Comparison of ENCODE assay signal across 26 mouse cellular contexts in genomic region chr4:62308406-62308805, GRCm38 (mm10). TPM values are rescaled to one million over a fixed set of nuclear protein-coding genes. Genes with fewer than 3 reads are reported as not detected.
DNase-seq lines count a peak whose midpoint lies in the region; ATAC-seq and TF ChIP-seq lines count a peak whose summit lies in the region.
"Had no signal": no experiment of that assay in that cellular context is flagged by ENCODE, and none has a peak within 500 bp of the region (broad histone marks: within the 10 kb centered on the region; RNA-seq: fewer than 3 reads in every experiment).

No protein-coding gene starts in this region.

- peak overlapping the region; percentile 7; the same call in 1 of the 2 replicates for H3K27ac ChIP-seq in layer of hippocampus, adult 2 months
- H3K27ac ChIP-seq in macrophage: peak overlapping the region; percentile 33; the same call in 1 of the 2 replicates
- H3K27ac ChIP-seq in intestine, embryonic 15.5 days: no peak overlapping the region
- H3K27ac ChIP-seq: forebrain, embryonic 10.5 days; forebrain, embryonic 15.5 days; heart, adult 2 months; heart, embryonic 10.5 days; heart, embryonic 13.5 days; hindbrain, embryonic 14.5 days; hindbrain, postnatal 0 days had no signal

- H3K4me3 ChIP-seq in layer of hippocampus, adult 2 months: no peak overlapping the region
- no peak overlapping the region for H3K4me3 ChIP-seq in macrophage (ENCODE audit: inconsistent target)
- no peak overlapping the region for H3K4me3 ChIP-seq in intestine, embryonic 15.5 days (replicated peaks)
- H3K4me3 ChIP-seq: forebrain, embryonic 10.5 days; forebrain, embryonic 15.5 days; heart, adult 2 months; heart, embryonic 10.5 days; heart, embryonic 13.5 days had no signal

- 0 out of 2 replicates have a peak, but pooled peaks have one; percentile 39 for ATAC-seq in common myeloid progenitor, adult 5-6 weeks (replicated peaks; ENCODE audit: low read depth, poor library complexity, severe bottlenecking)
- 0 out of 2 replicates have a peak, but pooled peaks have one; percentile 30 for ATAC-seq in neutrophil, adult 5-6 weeks (ENCODE audit: extremely low read depth, insufficient number of reproducible peaks, low FRiP score, poor library complexity, severe bottlenecking)
- no peak for ATAC-seq in intestine, embryonic 15.5 days
- ATAC-seq: activated CD4-positive, CD25-positive, alpha-beta regulatory T cell, adult 4 months; CD4-positive, CD25-positive, alpha-beta regulatory T cell, adult 4 months; forebrain, embryonic 15.5 days; hindbrain, postnatal 0 days; inflammation-experienced regulatory T-cells, adult 6 months had no signal

- peaks cover 74% of the 10 kb centered on the region for H3K36me3 ChIP-seq in macrophage (ENCODE audit: inconsistent target)
- 0 out of 2 replicates have a peak, but pooled peaks cover 5% of the 10 kb centered on the region for H3K36me3 ChIP-seq in intestine, embryonic 15.5 days

- DNase-seq in layer of hippocampus, adult 2 months (ENCODE audit: low spot score in 2 of 2): no peak
- no peak for DNase-seq in layer of hippocampus, postnatal 25 days (ENCODE audit: extremely low spot score in 1 of 2, low spot score in 1 of 2)
- DNase-seq in lung, postnatal 14 days: no peak
- DNase-seq: adrenal gland, adult 8-10 months; adrenal gland, postnatal 25 days; cerebellum, adult 11-12 months; cerebellum, adult 8-10 months; cerebellum, postnatal 10 days; cerebellum, postnatal 36 days; gastrocnemius, postnatal 25 days; heart, adult 2 months; heart, postnatal 14 days; heart, postnatal 4 days had no signal

- no peaks in the 10 kb centered on the region for H3K9me3 ChIP-seq in intestine, embryonic 15.5 days
- H3K9me3 ChIP-seq: forebrain, embryonic 10.5 days; forebrain, embryonic 15.5 days; heart, embryonic 10.5 days; heart, embryonic 13.5 days had no signal

- no peak for TF ChIP-seq CTCF in layer of hippocampus, adult 2 months (conservative IDR thresholded peaks at IDR 0.05)

- no peak overlapping the region for H3K9ac ChIP-seq in intestine, embryonic 15.5 days
- H3K9ac ChIP-seq: forebrain, embryonic 15.5 days; heart, embryonic 13.5 days; hindbrain, embryonic 14.5 days had no signal

- H3K4me2 ChIP-seq in intestine, embryonic 15.5 days (replicated peaks): no peak overlapping the region
- H3K4me2 ChIP-seq: forebrain, embryonic 15.5 days; heart, embryonic 13.5 days; hindbrain, embryonic 14.5 days had no signal

- H3K27me3 ChIP-seq in intestine, embryonic 15.5 days (replicated peaks): no peaks in the 10 kb centered on the region
- H3K27me3 ChIP-seq: forebrain, embryonic 15.5 days; heart, embryonic 13.5 days had no signal

- peaks cover 17% of the 10 kb centered on the region; the same call in 1 of the 2 replicates for H3K79me2 ChIP-seq in macrophage (ENCODE audit: inconsistent target)

- H3K4me1 ChIP-seq in intestine, embryonic 15.5 days (replicated peaks): no peaks in the 10 kb centered on the region
- H3K4me1 ChIP-seq: forebrain, embryonic 10.5 days; forebrain, embryonic 15.5 days; heart, embryonic 10.5 days; heart, embryonic 13.5 days had no signal

RNA-seq across cellular contexts. Expression of gene Slc31a2, which starts 46.0 kb away (rescaled TPM):
- total RNA-seq in layer of hippocampus, adult 2 months (2021): 10 to 100 TPM in 1 of 2 experiments, 1 to 10 TPM in 1; 9.5 to 10.2 TPM
- 1 to 10 TPM; 8.3 to 8.9 TPM for total RNA-seq in layer of hippocampus, postnatal 25 days (2021)
- 4.9 and 6.8 TPM in 2 replicates for total RNA-seq in common myeloid progenitor, adult 5-6 weeks (2017)
- 100 to 1,000 TPM in 20 of 26 experiments, 10 to 100 TPM in 6; 30.8 to 346 (median 186) TPM for total RNA-seq in macrophage (2018; cell fraction: chromatin; rRNA removed)
- 100 to 1,000 TPM in 16 of 26 experiments, 10 to 100 TPM in 10; 40.5 to 406 (median 208) TPM for total RNA-seq in macrophage (2018; cell fraction: cytosol; rRNA removed)
- 100 to 1,000 TPM in 24 of 26 experiments, 10 to 100 TPM in 2; 78.8 to 617 (median 339) TPM for total RNA-seq in macrophage (2018; cell fraction: nucleus; rRNA removed)
- 40.1 to 89.6 TPM (median 57.2 TPM) in 3 replicates for polyA plus RNA-seq in macrophage (2018)
- 13.7 and 20.6 TPM in 2 replicates for total RNA-seq in neutrophil, adult 5-6 weeks (2017)
- 17.0 and 19.9 TPM in 2 replicates for polyA plus RNA-seq in intestine, embryonic 15.5 days (2015; fragmentation: Nextera tagmentation; extraction: Ambion mirVana)

RNA-seq across cellular contexts. Expression of gene Fkbp15, which starts 51.9 kb away (rescaled TPM):
- 10 to 100 TPM; 41.1 to 43.4 TPM for total RNA-seq in layer of hippocampus, adult 2 months (2021)
- 10 to 100 TPM; 38.1 to 44.2 TPM for total RNA-seq in layer of hippocampus, postnatal 25 days (2021)
- 55.6 and 60.2 TPM in 2 replicates for total RNA-seq in common myeloid progenitor, adult 5-6 weeks (2017)
- 100 to 1,000 TPM; 169 to 626 (median 517) TPM for total RNA-seq in macrophage (2018; cell fraction: chromatin; rRNA removed)
- total RNA-seq in macrophage (2018; cell fraction: cytosol; rRNA removed): 100 to 1,000 TPM; 103 to 194 (median 146) TPM
- total RNA-seq in macrophage (2018; cell fraction: nucleus; rRNA removed): 100 to 1,000 TPM; 122 to 388 (median 268) TPM
- 137 to 171 TPM (median 154 TPM) in 3 replicates for polyA plus RNA-seq in macrophage (2018)
- total RNA-seq in neutrophil, adult 5-6 weeks (2017): 134 and 141 TPM in 2 replicates
- polyA plus RNA-seq in intestine, embryonic 15.5 days (2015; fragmentation: Nextera tagmentation; extraction: Ambion mirVana): 23.7 and 24.7 TPM in 2 replicates

RNA-seq across cellular contexts. Expression of gene Slc31a1, which starts 52.1 kb away (rescaled TPM):
- total RNA-seq in layer of hippocampus, adult 2 months (2021): 10 to 100 TPM; 11.7 to 11.9 TPM
- 10 to 100 TPM; 16.2 to 16.8 TPM for total RNA-seq in layer of hippocampus, postnatal 25 days (2021)
- total RNA-seq in common myeloid progenitor, adult 5-6 weeks (2017): 12.5 and 17.6 TPM in 2 replicates
- 10 to 100 TPM in 25 of 26 experiments, 1 to 10 TPM in 1; 9.1 to 64.5 (median 30.9) TPM for total RNA-seq in macrophage (2018; cell fraction: chromatin; rRNA removed)
- total RNA-seq in macrophage (2018; cell fraction: cytosol; rRNA removed): 100 to 1,000 TPM in 13 of 26 experiments, 10 to 100 TPM in 13; 80.7 to 117 (median 99.3) TPM
- total RNA-seq in macrophage (2018; cell fraction: nucleus; rRNA removed): 100 to 1,000 TPM in 10 of 26 experiments, 10 to 100 TPM in 16; 37.3 to 132 (median 94.5) TPM
- 73.8 to 99.5 TPM (median 84.1 TPM) in 3 replicates for polyA plus RNA-seq in macrophage (2018)
- total RNA-seq in neutrophil, adult 5-6 weeks (2017): 8.1 and 8.3 TPM in 2 replicates
- 96.6 and 102 TPM in 2 replicates for polyA plus RNA-seq in intestine, embryonic 15.5 days (2015; fragmentation: Nextera tagmentation; extraction: Ambion mirVana)
